Mouse (Mus musculus) limb, embryonic 11.5 days (tissue): ENCODE measurements at regions not wholly inside any gene's neighbourhood (a gene's known extent, or its start where the extent isn't known, plus 50 kb on each side); places are given as distances from the start of the nearest gene placed in this dataset.

Experiments
- ATAC-seq: fragments of 200-750 bp; cut with Nextera tagmentation; 2 replicates; pipeline ENCODE4 v1.8.0; 2017; ENCODE audit warnings: low read depth; ENCODE audit not compliant: insufficient number of reproducible peaks, low FRiP score, low TSS enrichment
- DNase-seq: peaks from one replicate; pipeline ENCODE4 v3.0.0-alpha.2; 2015; ENCODE audit warnings: low spot score
- H3K27ac ChIP-seq: fragments of 300-500 bp; sonication (generic); replicated peaks from 2 replicates; pipeline ENCODE4 v1.5.1; 2014; ENCODE audit warnings: low read depth, mild to moderate bottlenecking, low read length
- H3K27me3 ChIP-seq: fragments of 300-500 bp; sonication (generic); 2 replicates; pipeline ENCODE4 v1.6.1; 2014; ENCODE audit warnings: mild to moderate bottlenecking, low read length, mixed read lengths; ENCODE audit not compliant: control insufficient read depth, insufficient read depth
- H3K36me3 ChIP-seq: fragments of 300-500 bp; sonication (generic); 2 replicates; pipeline ENCODE4 v1.6.1; 2014; ENCODE audit warnings: mild to moderate bottlenecking, low read length, moderate library complexity, mixed read lengths; ENCODE audit not compliant: control insufficient read depth, insufficient read depth
- H3K4me1 ChIP-seq: fragments of 300-500 bp; sonication (generic); 2 replicates; pipeline ENCODE4 v1.6.1; 2014; ENCODE audit warnings: low read length, mixed read lengths; ENCODE audit not compliant: control insufficient read depth, insufficient read depth
- H3K4me2 ChIP-seq: fragments of 300-500 bp; sonication (generic); 2 replicates; pipeline ENCODE4 v1.6.1; 2014; ENCODE audit warnings: low read depth, mild to moderate bottlenecking, moderate library complexity; ENCODE audit not compliant: severe bottlenecking
- H3K4me3 ChIP-seq: fragments of 300-500 bp; sonication (generic); 2 replicates; pipeline ENCODE4 v1.5.1; 2014; ENCODE audit warnings: low read depth, low read length
- H3K9ac ChIP-seq: fragments of 300-500 bp; sonication (generic); 2 replicates; pipeline ENCODE4 v1.6.1; 2014; ENCODE audit warnings: mild to moderate bottlenecking, low read length
- H3K9me3 ChIP-seq: fragments of 300-500 bp; sonication (generic); 2 replicates; pipeline ENCODE4 v1.6.1; 2016; ENCODE audit warnings: low read length; ENCODE audit not compliant: control insufficient read depth
- WGBS: fragments of 180-500 bp; shearing (Covaris S2); extraction: QIAGEN DNeasy Blood & Tissue Kit; methylation state at CpG from one replicate; pipeline ENCODE4 v1.1.7; 2014; 5-methylcytosine and 5-hydroxymethylcytosine counted together

DNA sequence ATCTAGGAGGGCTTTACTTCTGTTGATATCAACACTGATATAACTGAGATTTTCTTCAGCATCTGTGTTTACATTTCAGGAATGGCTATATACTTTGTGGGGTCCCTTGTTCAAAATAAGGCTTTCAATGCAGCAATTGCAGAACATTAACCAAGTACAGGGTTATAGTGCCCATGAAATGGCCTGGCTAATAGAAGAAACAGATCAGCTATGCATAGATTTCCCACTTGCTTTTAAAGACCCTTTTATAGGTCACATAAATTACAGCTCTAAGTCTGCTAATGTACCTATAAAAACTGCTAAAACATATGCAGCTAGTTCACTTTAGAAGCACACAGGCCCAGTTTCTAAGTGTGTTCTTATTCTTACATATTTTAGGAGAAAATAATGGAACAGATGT lies 472.1 kb downstream of the Nup35 start:
- H3K4me3 ChIP-seq: no peak overlapping the region
- no peaks in the 10 kb centered on the region for H3K4me1 ChIP-seq
- ATAC-seq (0 out of 2 replicates have a peak, but pooled peaks have one; percentile 73), DNase-seq (no peak)
- H3K36me3 ChIP-seq: no peaks in the 10 kb centered on the region
- H3K9ac ChIP-seq: no peak overlapping the region
- H3K27me3 ChIP-seq: no peaks in the 10 kb centered on the region
- H3K9me3 ChIP-seq: no peaks in the 10 kb centered on the region
- H3K27ac ChIP-seq: no peak overlapping the region
- no peak overlapping the region for H3K4me2 ChIP-seq

DNA sequence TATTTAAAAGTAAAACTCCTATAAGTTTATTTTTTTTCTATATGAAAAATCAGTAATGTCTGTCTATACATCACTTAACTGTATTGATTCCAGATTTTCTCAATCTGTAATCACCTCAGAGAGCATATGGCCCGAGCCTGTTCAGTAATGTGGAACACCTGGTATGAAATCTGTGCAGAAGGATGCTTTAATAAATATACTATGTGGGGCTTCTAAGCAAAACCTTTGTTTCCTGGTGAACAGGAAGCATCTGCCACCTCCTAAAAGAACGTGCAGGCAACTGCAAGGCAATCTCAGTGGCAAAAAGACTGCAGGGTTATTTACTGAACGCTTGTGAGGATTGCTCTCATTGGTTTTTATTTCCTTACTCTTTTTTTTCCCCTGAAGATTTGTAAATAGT lies 488.8 kb downstream of the Nup35 start:
- Histone ChIP-seq H3K9ac (no peak overlapping the region), H3K4me2 (no peak overlapping the region), H3K4me1 (no peaks in the 10 kb centered on the region), H3K4me3 (no peak overlapping the region), H3K27me3 (no peaks in the 10 kb centered on the region), H3K9me3 (no peaks in the 10 kb centered on the region), H3K36me3 (no peaks in the 10 kb centered on the region), H3K27ac (no peak overlapping the region)
- ATAC-seq (peak; percentile 66; the same call in 1 of the 2 replicates), DNase-seq (peak; percentile 57)
- 9% methylated on average over 3 of the region's 3 CpGs for WGBS

DNA sequence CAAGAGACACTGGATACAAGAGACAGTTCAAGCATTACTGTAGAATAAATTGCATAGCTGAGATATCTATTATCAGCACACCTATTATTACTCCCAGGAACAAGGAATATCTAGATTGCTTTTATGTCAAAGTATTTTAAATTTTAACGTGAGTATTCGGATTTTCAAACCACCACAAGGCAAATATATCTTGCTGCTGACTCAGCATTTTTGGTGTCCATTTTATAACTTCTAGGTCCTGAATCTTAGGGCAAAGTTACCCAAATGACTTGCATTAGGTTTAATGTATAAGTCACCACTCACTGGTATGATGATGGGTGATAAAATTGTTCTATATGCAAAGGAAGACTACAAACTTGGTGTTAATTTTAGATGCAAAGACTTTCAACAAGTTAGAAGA lies 501.7 kb downstream of the Nup35 start:
- H3K4me1 ChIP-seq: no peaks in the 10 kb centered on the region
- WGBS: 95% methylated on average over 2 of the region's 2 CpGs
- no peak for ATAC-seq
- H3K27ac ChIP-seq: no peak overlapping the region
- H3K9me3 ChIP-seq: no peaks in the 10 kb centered on the region
- no peak overlapping the region for H3K4me2 ChIP-seq
- no peaks in the 10 kb centered on the region for H3K36me3 ChIP-seq
- H3K9ac ChIP-seq: no peak overlapping the region
- no peak overlapping the region for H3K4me3 ChIP-seq
- H3K27me3 ChIP-seq: no peaks in the 10 kb centered on the region
- DNase-seq: no peak

DNA sequence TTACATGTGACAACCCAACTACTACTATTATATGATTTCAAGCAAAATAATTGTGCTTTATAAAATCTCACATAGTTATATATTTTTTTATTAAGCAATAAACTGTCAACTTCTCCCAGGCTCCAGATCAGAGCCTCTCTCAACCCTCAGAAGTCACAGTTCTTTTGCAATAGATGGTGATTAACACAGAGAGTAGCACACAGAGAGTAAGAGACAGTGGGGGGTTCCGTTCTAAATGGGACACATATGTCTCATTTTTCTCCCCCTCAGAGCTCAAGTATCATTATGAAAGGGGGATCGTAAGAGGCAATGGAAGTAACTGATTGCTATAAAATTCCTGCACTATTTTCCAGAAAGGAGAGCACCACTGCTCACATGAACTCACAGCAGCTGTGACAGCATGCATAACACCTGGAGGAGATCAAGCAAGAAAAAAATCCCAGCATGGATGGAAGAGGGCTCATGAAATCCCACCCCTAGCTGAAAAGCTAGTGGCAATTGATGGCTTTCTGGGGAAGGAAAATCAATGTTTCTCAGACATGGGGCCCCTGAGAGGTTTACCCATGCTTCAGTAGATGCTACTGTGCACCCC lies 503.5 kb downstream of the Nup35 start:
- Histone ChIP-seq H3K9me3 (no peaks in the 10 kb centered on the region), H3K36me3 (no peaks in the 10 kb centered on the region), H3K4me2 (no peak overlapping the region), H3K9ac (no peak overlapping the region), H3K4me1 (no peaks in the 10 kb centered on the region), H3K27ac (no peak overlapping the region), H3K4me3 (no peak overlapping the region), H3K27me3 (no peaks in the 10 kb centered on the region)
- ATAC-seq (peak; percentile 60; the same call in 1 of the 2 replicates), DNase-seq (no peak)
- 28% methylated on average over 2 of the region's 2 CpGs for WGBS

DNA sequence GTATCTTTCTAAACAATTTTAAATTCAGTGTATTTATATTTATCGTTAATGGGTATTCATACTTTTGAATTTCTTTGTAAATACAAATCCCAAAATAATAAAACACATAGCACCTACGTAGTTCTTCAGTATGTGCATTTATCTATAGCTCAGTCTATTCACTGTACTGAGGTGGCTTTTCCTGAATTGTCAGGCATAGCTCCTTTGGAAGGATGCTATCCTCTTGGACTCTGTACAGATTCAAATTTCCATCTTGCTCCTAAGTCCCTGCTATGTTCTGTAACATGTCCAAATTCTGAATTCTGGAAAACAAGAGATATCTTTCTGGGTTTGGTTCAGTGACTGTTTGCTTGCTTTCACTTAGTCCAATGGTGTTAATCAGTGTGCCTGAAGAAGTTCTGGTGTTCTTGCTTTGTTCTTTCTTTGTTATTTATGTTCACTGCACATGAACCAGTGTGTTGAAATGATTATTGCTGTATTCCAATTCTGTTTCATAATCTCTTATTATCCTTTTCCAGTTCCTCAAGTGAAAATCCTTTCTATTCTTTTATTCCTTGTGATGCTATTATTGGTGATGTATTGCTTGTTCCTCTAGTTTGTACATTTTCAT lies 519.5 kb downstream of the Nup35 start:
- Histone ChIP-seq H3K4me2 (no peak overlapping the region), H3K4me1 (peaks cover 3% of the 10 kb centered on the region; the same call in 1 of the 2 replicates), H3K27me3 (no peaks in the 10 kb centered on the region), H3K36me3 (no peaks in the 10 kb centered on the region), H3K9me3 (no peaks in the 10 kb centered on the region), H3K4me3 (no peak overlapping the region), H3K27ac (no peak overlapping the region), H3K9ac (no peak overlapping the region)
- no peak for DNase-seq
- 82% methylated on average over 2 of the region's 2 CpGs for WGBS
- no peak for ATAC-seq

DNA sequence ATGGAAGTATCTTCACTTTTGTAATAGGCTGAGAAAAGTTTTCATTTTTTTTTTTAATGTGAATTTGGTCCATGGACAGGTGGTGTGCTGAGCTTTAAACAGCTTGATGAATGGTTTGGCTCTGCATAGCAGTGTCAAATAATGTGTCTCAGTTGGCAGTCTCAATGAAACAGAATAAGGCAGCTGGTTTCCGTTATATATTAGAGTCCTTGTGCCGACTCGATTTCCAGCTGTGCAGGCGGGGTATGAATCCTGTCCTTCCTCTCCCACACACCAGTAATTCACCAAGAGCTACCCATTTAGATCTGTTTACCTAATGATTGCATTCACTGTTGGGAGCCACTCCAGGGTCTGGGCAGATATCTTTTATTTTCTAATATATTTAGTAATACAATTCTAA lies 526.6 kb downstream of the Nup35 start:
- 4% methylated on average over 4 of the region's 4 CpGs for WGBS
- DNase-seq (peak; percentile 65), ATAC-seq (peak; percentile 72)

DNA sequence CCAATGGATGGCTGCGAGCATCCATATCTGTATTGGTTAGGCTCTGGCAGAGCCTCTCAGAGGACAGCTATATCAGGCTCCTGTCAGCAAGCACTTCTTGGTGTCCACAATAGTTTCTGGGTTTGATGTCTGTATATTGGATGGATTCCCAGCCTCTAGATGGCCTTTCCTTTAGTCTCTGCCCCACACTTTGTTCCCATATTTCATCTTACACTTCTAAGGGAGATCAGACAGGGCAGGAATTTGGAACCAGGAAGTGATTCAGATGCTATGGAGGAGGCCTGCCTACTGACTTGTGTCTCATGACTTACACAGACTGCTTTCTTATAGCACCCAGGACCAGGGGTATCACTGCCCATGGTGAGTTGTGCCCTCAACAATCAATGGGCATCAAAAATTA lies 529.4 kb downstream of the Nup35 start:
- Histone ChIP-seq H3K4me3 (no peak overlapping the region), H3K4me2 (no peak overlapping the region), H3K36me3 (no peaks in the 10 kb centered on the region), H3K27me3 (no peaks in the 10 kb centered on the region), H3K27ac (no peak overlapping the region), H3K9ac (no peak overlapping the region), H3K4me1 (no peaks in the 10 kb centered on the region), H3K9me3 (no peaks in the 10 kb centered on the region)
- no peak for ATAC-seq
- 100% methylated on average over 1 of the region's 1 CpGs for WGBS
- no peak for DNase-seq

More for the DNA sequence above, 526.6 kb downstream of the Nup35 start:
- Histone ChIP-seq H3K27ac (no peak overlapping the region), H3K4me2 (no peak overlapping the region), H3K36me3 (no peaks in the 10 kb centered on the region), H3K4me1 (no peaks in the 10 kb centered on the region), H3K9me3 (no peaks in the 10 kb centered on the region), H3K4me3 (no peak overlapping the region), H3K9ac (no peak overlapping the region), H3K27me3 (no peaks in the 10 kb centered on the region)

DNA sequence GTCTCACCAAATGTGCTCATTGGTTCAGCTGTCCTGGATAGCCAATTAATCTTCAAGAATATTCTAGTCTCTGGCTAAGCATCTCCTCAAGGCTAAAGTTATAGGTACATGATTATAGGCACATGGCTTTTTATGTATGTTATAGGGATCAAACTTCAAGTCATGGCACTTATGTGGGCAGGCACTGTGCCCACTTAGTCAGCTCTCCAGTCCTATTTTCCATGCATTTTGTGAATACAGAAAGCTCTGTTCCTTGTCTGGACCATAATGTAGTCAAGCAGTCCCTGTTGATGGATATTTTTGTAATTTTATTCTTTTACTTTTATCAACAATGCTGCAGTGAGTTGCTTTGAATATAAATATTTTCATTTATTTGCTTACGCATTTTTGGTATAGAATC lies 531.1 kb downstream of the Nup35 start:
- no peak for ATAC-seq

DNA sequence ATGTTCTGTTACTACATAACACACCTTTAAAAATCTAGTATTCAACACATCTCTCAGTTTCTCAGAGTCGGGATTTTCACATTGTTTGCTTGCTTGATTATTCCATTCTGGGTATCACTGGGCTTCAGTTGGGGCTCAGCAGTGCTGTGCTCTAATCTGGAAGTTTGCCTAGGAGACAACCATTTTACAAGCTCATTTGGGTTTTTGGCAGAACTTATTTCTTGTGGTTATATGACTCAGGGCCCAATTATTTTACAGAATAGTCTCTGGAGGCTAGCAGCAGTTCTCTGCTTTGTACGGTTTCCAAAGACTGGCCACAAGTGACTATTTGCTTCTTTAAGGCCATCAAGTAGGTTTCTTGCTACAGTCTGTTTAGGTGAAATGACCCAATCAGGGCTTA lies 565.4 kb downstream of the Nup35 start:
- Histone ChIP-seq H3K4me1 (no peaks in the 10 kb centered on the region), H3K27me3 (no peaks in the 10 kb centered on the region), H3K36me3 (no peaks in the 10 kb centered on the region), H3K4me3 (no peak overlapping the region), H3K9me3 (no peaks in the 10 kb centered on the region), H3K9ac (no peak overlapping the region), H3K27ac (no peak overlapping the region), H3K4me2 (no peak overlapping the region)
- ATAC-seq (no peak), DNase-seq (no peak)
- WGBS: 86% methylated on average over 2 of the region's 2 CpGs

More for the DNA sequence above, 531.1 kb downstream of the Nup35 start:
- H3K36me3 ChIP-seq: no peaks in the 10 kb centered on the region
- no peak overlapping the region for H3K27ac ChIP-seq
- no peak for DNase-seq
- H3K9ac ChIP-seq: no peak overlapping the region
- 91% methylated on average over 1 of the region's 1 CpGs for whole genome bisulfite sequencing
- no peaks in the 10 kb centered on the region for H3K27me3 ChIP-seq
- no peaks in the 10 kb centered on the region for H3K4me1 ChIP-seq
- H3K9me3 ChIP-seq: no peaks in the 10 kb centered on the region
- H3K4me3 ChIP-seq: no peak overlapping the region
- H3K4me2 ChIP-seq: no peak overlapping the region
